Mouse (Mus musculus): ENCODE data around the gene Scn2b.
A peak's percentile ranks its signal among the peaks of the same experiment; 100 is the strongest.

The Scn2b gene

GRCm38 (mm10) chr9:45117741-45118431 is at the start of gene Scn2b:
Gene Scn2b (plus strand): TSS chr9:45117782.
- no peak for DNase-seq (ENCODE audit: low read depth)

- no peak for DNase-seq (ENCODE audit: low read depth)
Measured at GRCm38 (mm10) chr9:45071800-45072199, 45.8 kb upstream of the Scn2b start.

GRCm38 (mm10) chr9:45077859-45078258 is 39.7 kb upstream of the Scn2b start:
- no peak for DNase-seq (ENCODE audit: low read depth)

GRCm38 (mm10) chr9:45079011-45079410 is 38.6 kb upstream of the Scn2b start, which contains the start of gene Jaml:
Gene Jaml (plus strand): TSS chr9:45079183.
- peak; percentile 68 for DNase-seq (ENCODE audit: low read depth)

GRCm38 (mm10) chr9:45083132-45083531 is 34.5 kb upstream of the Scn2b start:
- peak; percentile 55 for DNase-seq (ENCODE audit: low read depth)

GRCm38 (mm10) chr9:45084556-45084955 is 33.0 kb upstream of the Scn2b start:
- no peak for DNase-seq (ENCODE audit: low read depth)

GRCm38 (mm10) chr9:45085741-45086690 is 31.6 kb upstream of the Scn2b start:
- peak; percentile 43 for DNase-seq (ENCODE audit: low read depth)

GRCm38 (mm10) chr9:45088040-45088439 is 29.5 kb upstream of the Scn2b start:
- DNase-seq (ENCODE audit: low read depth) = no peak

GRCm38 (mm10) chr9:45090811-45091210 is 26.8 kb upstream of the Scn2b start:
- no peak for DNase-seq (ENCODE audit: low read depth)

GRCm38 (mm10) chr9:45092641-45093040 is 24.9 kb upstream of the Scn2b start:
- no peak for DNase-seq (ENCODE audit: low read depth)

- no peak for DNase-seq (ENCODE audit: low read depth)
Measured at GRCm38 (mm10) chr9:45095149-45095937, 22.2 kb upstream of the Scn2b start.

- DNase-seq (ENCODE audit: low read depth) = no peak
Measured at GRCm38 (mm10) chr9:45097877-45098276, 19.7 kb upstream of the Scn2b start.

GRCm38 (mm10) chr9:45098426-45098825 is 19.2 kb upstream of the Scn2b start:
- DNase-seq (ENCODE audit: low read depth) = no peak

GRCm38 (mm10) chr9:45102528-45102927 is 15.1 kb upstream of the Scn2b start:
- DNase-seq (ENCODE audit: low read depth) = no peak

- no peak for DNase-seq (ENCODE audit: low read depth)
Measured at GRCm38 (mm10) chr9:45103211-45103979, 14.2 kb upstream of the Scn2b start.

- DNase-seq (ENCODE audit: low read depth) = no peak
Measured at GRCm38 (mm10) chr9:45105596-45106374, 11.8 kb upstream of the Scn2b start.

- no peak for DNase-seq (ENCODE audit: low read depth)
Measured at GRCm38 (mm10) chr9:45115706-45116105, 1.9 kb upstream of the Scn2b start.

GRCm38 (mm10) chr9:45116819-45117218 is 763 bp upstream of the Scn2b start:
- peak; percentile 82 for DNase-seq (ENCODE audit: low read depth)

GRCm38 (mm10) chr9:45118552-45118951 is 970 bp downstream of the Scn2b start:
- DNase-seq (ENCODE audit: low read depth) = no peak

GRCm38 (mm10) chr9:45119316-45119953 is 1.9 kb downstream of the Scn2b start:
- DNase-seq (ENCODE audit: low read depth) = no peak

All from naive thymus-derived CD4-positive, alpha-beta T cell, adult 2 months (primary cell).